Mouse (Mus musculus): ENCODE data around the gene Gm20431. TPM values are rescaled to one million over a fixed set of nuclear protein-coding genes. Genes with fewer than 3 reads are reported as not detected.
A peak's percentile ranks its signal among the peaks of the same experiment; 100 is the strongest.

Gm20431 gene
- polyA plus RNA-seq, 1 experiment from 2014 or later: 4.9 TPM

DNA sequence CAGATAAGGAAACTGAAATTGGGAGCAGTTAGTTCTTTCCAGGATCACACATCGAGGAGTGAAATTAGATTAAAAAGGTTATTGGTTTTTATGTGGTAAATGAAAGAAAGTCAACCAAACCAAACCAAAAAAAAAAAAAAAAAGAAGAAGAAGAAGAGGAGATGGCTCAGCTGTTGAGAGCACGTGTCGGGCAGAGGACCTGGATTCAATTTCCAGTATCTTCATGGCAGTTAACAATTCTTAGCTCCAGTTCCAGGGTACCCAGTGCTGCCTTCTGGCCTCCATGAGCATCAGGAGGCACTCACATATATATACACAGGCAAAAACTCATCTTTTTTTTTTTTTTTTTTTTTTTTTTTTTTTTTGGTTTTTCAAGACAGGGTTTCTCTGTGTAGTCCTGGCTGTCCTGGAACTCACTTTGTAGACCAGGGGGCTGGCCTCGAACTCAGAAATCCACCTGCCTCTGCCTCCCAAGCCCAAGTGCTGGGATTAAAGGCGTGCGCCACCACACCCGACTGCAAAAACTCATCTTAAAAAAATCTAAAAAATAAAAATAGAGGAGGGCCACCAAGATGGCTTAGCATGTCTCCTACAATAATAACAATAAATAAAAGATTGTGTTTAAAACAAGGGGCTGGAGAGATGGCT lies 26.3 kb downstream of the Gm20431 start:
- DNase-seq (ENCODE audit: low spot score) (no peak), ATAC-seq (ENCODE audit: insufficient number of reproducible peaks, low FRiP score, low TSS enrichment, low read depth) (no peak)
- 82% methylated on average over 7 of the region's 7 CpGs for WGBS

DNA sequence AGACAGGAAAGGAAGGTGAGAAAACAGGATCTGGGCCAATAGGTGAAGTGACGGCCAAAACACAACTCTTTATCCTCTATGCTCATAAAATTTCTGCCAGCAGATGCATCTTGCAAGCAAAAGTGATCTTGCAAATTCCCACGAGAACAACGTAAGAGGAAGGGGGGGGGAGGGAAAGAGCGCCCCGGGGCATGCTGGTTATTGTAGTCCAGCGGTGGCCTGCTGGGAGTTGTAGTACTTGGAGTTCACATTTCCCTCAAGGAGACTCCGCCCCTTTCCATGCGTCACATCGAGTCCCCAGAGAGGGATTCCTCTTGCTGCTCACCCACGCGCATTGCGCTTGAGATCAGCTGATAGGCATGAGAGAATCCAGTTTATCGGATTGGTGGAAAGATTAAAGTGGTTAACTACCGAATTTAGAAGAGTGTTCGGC lies 26.9 kb downstream of the Gm20431 start:
- ATAC-seq (ENCODE audit: insufficient number of reproducible peaks, low FRiP score, low TSS enrichment, low read depth) (peak; percentile 49; the same call in 1 of the 2 replicates), DNase-seq (ENCODE audit: low spot score) (peak; percentile 98)
- no peaks in the 10 kb centered on the region for H3K36me3 ChIP-seq (ENCODE audit: control insufficient read depth, insufficient read depth, low read length)
- peak overlapping the region; percentile 30 for H3K9ac ChIP-seq (ENCODE audit: low read length)
- H3K4me2 ChIP-seq (ENCODE audit: low read depth, severe bottlenecking): peak overlapping the region; percentile 40
- no peak overlapping the region for H3K27ac ChIP-seq (replicated peaks; ENCODE audit: low read depth, low read length)
- peaks cover 12% of the 10 kb centered on the region for H3K4me1 ChIP-seq (ENCODE audit: control insufficient read depth, insufficient read depth, low read length)
- H3K4me3 ChIP-seq (ENCODE audit: low read depth, low read length): peak overlapping the region; percentile 16
- H3K9me3 ChIP-seq (ENCODE audit: control insufficient read depth, low read length): no peaks in the 10 kb centered on the region
- no peaks in the 10 kb centered on the region for H3K27me3 ChIP-seq (ENCODE audit: control insufficient read depth, insufficient read depth, low read length)
- WGBS: under 1% methylated on average over 15 of the region's 15 CpGs

More for the DNA sequence above, 26.3 kb downstream of the Gm20431 start:
- no peak overlapping the region for H3K27ac ChIP-seq (replicated peaks; ENCODE audit: low read depth, low read length)
- H3K9me3 ChIP-seq (ENCODE audit: control insufficient read depth, low read length): no peaks in the 10 kb centered on the region
- no peak overlapping the region for H3K9ac ChIP-seq (ENCODE audit: low read length)
- peaks cover 12% of the 10 kb centered on the region for H3K4me1 ChIP-seq (ENCODE audit: control insufficient read depth, insufficient read depth, low read length)
- peak overlapping the region; percentile 40 for H3K4me2 ChIP-seq (ENCODE audit: low read depth, severe bottlenecking)
- no peaks in the 10 kb centered on the region for H3K36me3 ChIP-seq (ENCODE audit: control insufficient read depth, insufficient read depth, low read length)
- H3K27me3 ChIP-seq (ENCODE audit: control insufficient read depth, insufficient read depth, low read length): no peaks in the 10 kb centered on the region
- H3K4me3 ChIP-seq (ENCODE audit: low read depth, low read length): no peak overlapping the region

DNA sequence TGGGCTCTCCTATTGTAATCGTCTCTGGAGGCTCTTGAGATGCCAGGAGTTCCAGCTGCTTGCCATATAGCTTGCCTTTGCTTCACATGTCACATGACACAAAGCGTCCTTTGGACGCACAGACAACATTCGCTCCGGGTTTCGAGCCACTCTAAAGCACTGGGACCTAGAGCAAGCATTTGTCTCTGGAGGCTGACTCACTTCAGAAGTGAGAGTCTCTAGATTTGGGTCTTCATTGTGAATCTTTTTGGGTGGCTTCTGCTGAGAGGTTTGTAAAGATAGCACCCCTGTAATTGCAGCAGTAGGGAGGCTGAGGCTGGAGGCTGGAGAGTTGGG lies 27.8 kb downstream of the Gm20431 start:
- H3K36me3 ChIP-seq (ENCODE audit: control insufficient read depth, insufficient read depth, low read length): no peaks in the 10 kb centered on the region
- peaks cover 12% of the 10 kb centered on the region for H3K4me1 ChIP-seq (ENCODE audit: control insufficient read depth, insufficient read depth, low read length)
- WGBS: 94% methylated on average over 6 of the region's 6 CpGs
- H3K27me3 ChIP-seq (ENCODE audit: control insufficient read depth, insufficient read depth, low read length): no peaks in the 10 kb centered on the region
- DNase-seq (ENCODE audit: low spot score): no peak
- no peaks in the 10 kb centered on the region for H3K9me3 ChIP-seq (ENCODE audit: control insufficient read depth, low read length)
- H3K27ac ChIP-seq (replicated peaks; ENCODE audit: low read depth, low read length): no peak overlapping the region
- no peak overlapping the region for H3K4me2 ChIP-seq (ENCODE audit: low read depth, severe bottlenecking)
- no peak for ATAC-seq (ENCODE audit: insufficient number of reproducible peaks, low FRiP score, low TSS enrichment, low read depth)
- no peak overlapping the region for H3K4me3 ChIP-seq (ENCODE audit: low read depth, low read length)
- H3K9ac ChIP-seq (ENCODE audit: low read length): no peak overlapping the region

DNA sequence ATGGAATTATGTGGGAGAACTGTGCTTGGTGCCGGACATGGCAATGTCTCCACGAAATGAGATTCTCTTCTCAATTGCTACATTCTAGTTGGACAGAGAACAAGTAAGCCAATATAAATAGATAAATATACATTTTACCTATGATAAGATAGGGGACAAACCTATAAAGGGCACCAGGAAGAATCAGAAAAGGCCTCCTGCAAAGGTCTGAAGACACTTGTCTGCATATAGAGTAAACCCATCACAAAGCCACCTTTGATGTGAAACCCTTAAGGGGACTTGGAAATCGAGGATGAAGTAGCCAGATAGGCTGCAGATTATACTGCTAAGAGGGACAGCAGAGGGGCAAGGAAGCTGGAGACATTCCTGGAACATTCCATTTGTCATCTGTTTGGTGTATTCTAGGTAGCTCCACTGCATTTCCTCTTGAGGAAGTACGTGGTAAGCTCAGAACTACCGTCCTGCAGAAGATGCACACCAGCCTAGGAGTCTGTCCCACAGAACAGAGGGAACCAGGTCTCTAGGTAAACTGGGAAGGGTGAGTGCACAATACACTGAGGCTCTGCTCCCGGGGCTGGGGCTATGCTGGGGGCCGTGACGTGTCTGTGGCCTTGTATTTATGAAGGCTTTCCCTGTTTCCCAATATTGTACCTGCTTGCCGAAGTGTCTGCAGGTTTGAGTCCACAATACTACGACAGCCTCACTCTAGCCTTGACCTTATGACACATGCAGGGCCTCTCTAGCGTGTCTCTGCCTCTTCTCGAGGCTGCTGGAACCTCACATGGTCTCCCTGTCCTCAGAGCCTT lies 28.4 kb downstream of the Gm20431 start:
- DNase-seq (ENCODE audit: low spot score) (no peak), ATAC-seq (ENCODE audit: insufficient number of reproducible peaks, low FRiP score, low TSS enrichment, low read depth) (no peak)
- Histone ChIP-seq H3K27me3 (ENCODE audit: control insufficient read depth, insufficient read depth, low read length) (no peaks in the 10 kb centered on the region), H3K27ac (replicated peaks; ENCODE audit: low read depth, low read length) (peak overlapping the region; percentile 60; the same call in 1 of the 2 replicates), H3K9me3 (ENCODE audit: control insufficient read depth, low read length) (no peaks in the 10 kb centered on the region; the same call in 1 of the 2 replicates), H3K4me1 (ENCODE audit: control insufficient read depth, insufficient read depth, low read length) (peaks cover 12% of the 10 kb centered on the region), H3K36me3 (ENCODE audit: control insufficient read depth, insufficient read depth, low read length) (no peaks in the 10 kb centered on the region), H3K9ac (ENCODE audit: low read length) (no peak overlapping the region), H3K4me3 (ENCODE audit: low read depth, low read length) (no peak overlapping the region), H3K4me2 (ENCODE audit: low read depth, severe bottlenecking) (peak overlapping the region; percentile 53; the same call in 1 of the 2 replicates)
- WGBS: 79% methylated on average over 12 of the region's 12 CpGs

DNA sequence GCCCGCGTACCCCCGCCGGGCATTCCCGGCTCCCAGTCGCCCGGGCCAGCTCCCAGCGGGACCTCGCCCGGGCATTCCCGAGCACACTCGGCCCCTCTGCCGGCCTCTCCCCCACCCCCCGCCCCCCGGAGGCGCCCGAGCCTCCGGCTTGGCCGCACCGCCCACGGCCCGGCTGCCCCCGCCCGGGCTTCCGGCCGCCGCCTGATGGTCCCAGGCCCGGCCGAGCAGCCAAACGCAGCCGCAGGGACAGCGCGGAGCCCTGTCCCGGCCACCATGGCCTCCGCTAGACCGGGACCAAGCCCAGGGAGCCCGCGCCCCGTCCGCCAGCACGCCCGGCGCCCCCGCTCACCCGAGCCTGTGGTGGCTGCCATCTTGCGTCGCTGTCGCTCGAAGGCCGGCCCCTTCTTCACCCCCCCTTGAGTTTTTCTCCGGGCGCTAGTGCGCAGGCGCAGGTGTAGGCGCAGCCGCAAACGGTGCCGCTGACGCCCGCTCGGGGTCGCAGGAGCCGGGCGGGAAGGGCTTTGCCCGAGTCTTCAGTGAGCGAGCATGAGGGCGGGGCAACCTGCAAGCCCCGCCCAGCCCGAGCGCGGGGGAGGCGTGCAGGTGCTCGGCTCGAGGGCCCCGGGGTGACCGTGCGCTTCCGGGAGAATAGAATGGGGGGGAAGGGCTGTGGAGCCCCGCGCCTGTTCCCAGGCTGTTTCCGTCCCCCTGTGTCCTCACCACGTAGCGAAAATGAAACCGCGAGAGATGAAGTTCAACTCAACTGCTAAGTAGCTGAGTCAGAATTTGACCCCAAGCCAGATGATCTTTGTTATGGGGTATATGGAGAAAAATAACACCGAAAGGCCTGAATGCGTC lies 29.5 kb downstream of the Gm20431 start, which contains the start of gene Ube2v1:
Gene Ube2v1, minus strand, starts transcription at position 505 of the 858 bp plus-strand sequence.
- H3K9me3 ChIP-seq (ENCODE audit: control insufficient read depth, low read length): no peaks in the 10 kb centered on the region; the same call in 1 of the 2 replicates
- peak; percentile 76 for ATAC-seq (ENCODE audit: insufficient number of reproducible peaks, low FRiP score, low TSS enrichment, low read depth)
- WGBS: 1% methylated on average over 73 of the region's 87 CpGs

DNA sequence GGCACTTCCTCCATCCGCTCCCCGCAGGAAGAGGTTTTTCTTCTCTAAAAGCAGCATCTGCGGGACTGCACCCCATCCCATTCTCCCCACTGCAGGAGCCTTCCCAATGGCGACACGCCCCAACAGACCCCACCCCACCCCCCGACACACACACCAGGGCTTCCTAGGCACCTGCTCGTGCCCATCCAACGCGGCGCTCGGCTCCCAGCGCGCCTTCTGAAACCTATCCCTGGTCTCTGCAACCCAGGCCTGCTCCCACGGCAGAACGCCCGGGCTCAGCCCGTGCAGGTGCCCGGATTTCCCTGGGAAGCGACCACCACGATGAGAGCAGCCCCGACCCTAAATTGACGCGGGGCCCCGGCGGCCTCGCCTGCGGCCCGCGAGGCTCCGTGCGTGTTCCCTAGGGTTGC lies 30.1 kb downstream of the Gm20431 start:
- no peaks in the 10 kb centered on the region for H3K27me3 ChIP-seq (ENCODE audit: control insufficient read depth, insufficient read depth, low read length)
- H3K9ac ChIP-seq (ENCODE audit: low read length): peak overlapping the region; percentile 88
- peaks cover 12% of the 10 kb centered on the region for H3K4me1 ChIP-seq (ENCODE audit: control insufficient read depth, insufficient read depth, low read length)
- H3K4me3 ChIP-seq (ENCODE audit: low read depth, low read length): peak overlapping the region; percentile 98
- H3K27ac ChIP-seq (replicated peaks; ENCODE audit: low read depth, low read length): peak overlapping the region; percentile 74
- peaks cover 5% of the 10 kb centered on the region for H3K36me3 ChIP-seq (ENCODE audit: control insufficient read depth, insufficient read depth, low read length)
- DNase-seq (ENCODE audit: low spot score) (no peak), ATAC-seq (ENCODE audit: insufficient number of reproducible peaks, low FRiP score, low TSS enrichment, low read depth) (no peak)
- WGBS: under 1% methylated on average over 31 of the region's 31 CpGs
- peak overlapping the region; percentile 75 for H3K4me2 ChIP-seq (ENCODE audit: low read depth, severe bottlenecking)
- H3K9me3 ChIP-seq (ENCODE audit: control insufficient read depth, low read length): no peaks in the 10 kb centered on the region; the same call in 1 of the 2 replicates

More for the DNA sequence above, 29.5 kb downstream of the Gm20431 start, which contains the start of gene Ube2v1:
- H3K27me3 ChIP-seq (ENCODE audit: control insufficient read depth, insufficient read depth, low read length): no peaks in the 10 kb centered on the region
- H3K4me1 ChIP-seq (ENCODE audit: control insufficient read depth, insufficient read depth, low read length): peaks cover 12% of the 10 kb centered on the region
- peak; percentile 99 for DNase-seq (ENCODE audit: low spot score)
- H3K9ac ChIP-seq (ENCODE audit: low read length): peak within 1 kb of the TSS; percentile 88
- H3K27ac ChIP-seq (replicated peaks; ENCODE audit: low read depth, low read length): peak within 1 kb of the TSS; percentile 74
- H3K4me3 ChIP-seq (ENCODE audit: low read depth, low read length): peak within 1 kb of the TSS; percentile 98
- peak within 1 kb of the TSS; percentile 75 for H3K4me2 ChIP-seq (ENCODE audit: low read depth, severe bottlenecking)
- peaks cover 5% of the 10 kb centered on the region for H3K36me3 ChIP-seq (ENCODE audit: control insufficient read depth, insufficient read depth, low read length)

DNA sequence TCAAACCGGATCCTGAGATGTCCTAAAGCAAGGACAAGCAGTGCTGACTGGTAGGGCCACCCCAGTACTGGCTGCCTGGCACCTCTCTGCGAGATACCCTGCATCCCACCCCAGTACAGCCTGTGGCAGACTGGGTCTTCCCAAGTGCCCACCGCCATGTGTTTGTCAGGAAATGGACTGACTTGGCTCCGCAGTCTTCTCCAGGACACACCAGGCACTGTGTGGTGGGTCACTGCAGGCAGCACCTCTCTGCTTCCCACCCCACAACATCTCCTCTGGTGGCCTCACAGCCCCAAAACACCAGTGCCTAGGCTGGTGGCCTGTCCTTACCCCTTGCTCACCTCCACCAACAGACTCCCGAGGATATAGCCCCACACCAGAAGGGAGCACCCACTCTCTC lies 30.9 kb downstream of the Gm20431 start:
- Histone ChIP-seq H3K9me3 (ENCODE audit: control insufficient read depth, low read length) (no peaks in the 10 kb centered on the region; the same call in 1 of the 2 replicates), H3K4me2 (ENCODE audit: low read depth, severe bottlenecking) (peak overlapping the region; percentile 75), H3K27ac (replicated peaks; ENCODE audit: low read depth, low read length) (0 out of 2 replicates have a peak overlapping the region, but pooled peaks have one; percentile 3), H3K27me3 (ENCODE audit: control insufficient read depth, insufficient read depth, low read length) (no peaks in the 10 kb centered on the region), H3K9ac (ENCODE audit: low read length) (peak overlapping the region; percentile 88), H3K4me3 (ENCODE audit: low read depth, low read length) (peak overlapping the region; percentile 98), H3K4me1 (ENCODE audit: control insufficient read depth, insufficient read depth, low read length) (peaks cover 12% of the 10 kb centered on the region), H3K36me3 (ENCODE audit: control insufficient read depth, insufficient read depth, low read length) (peaks cover 5% of the 10 kb centered on the region)
- ATAC-seq (ENCODE audit: insufficient number of reproducible peaks, low FRiP score, low TSS enrichment, low read depth) (no peak), DNase-seq (ENCODE audit: low spot score) (no peak)
- 73% methylated on average over 5 of the region's 5 CpGs for WGBS

Measured in limb, embryonic 11.5 days (tissue).